ENCODE assay signal across 8 mouse cellular contexts in genomic region chr8:77549881-77550580, GRCm38 (mm10). TPM values are rescaled to one million over a fixed set of nuclear protein-coding genes. Genes with fewer than 3 reads are reported as not detected.
A peak's percentile ranks its signal among the peaks of the same experiment; 100 is the strongest.
DNase-seq lines count a peak whose midpoint lies in the region; ATAC-seq and TF ChIP-seq lines count a peak whose summit lies in the region.

No protein-coding gene starts in this region.

- peaks cover 7% of the 10 kb centered on the region; the same call in 1 of the 2 replicates for H3K36me3 ChIP-seq in spleen, adult 2 months (ENCODE audit: control insufficient read depth, insufficient read depth, low read length)
- H3K36me3 ChIP-seq in forebrain, embryonic 11.5 days (ENCODE audit: control insufficient read depth, insufficient read depth, low read length): no peaks in the 10 kb centered on the region; the same call in 1 of the 2 replicates
- H3K36me3 ChIP-seq in liver, embryonic 13.5 days: peaks cover 32% of the 10 kb centered on the region

- DNase-seq in spleen, adult 2 months (ENCODE audit: low read depth in 1 of 2, low spot score in 2 of 2): peak; percentile 22 to 30
- DNase-seq in spleen, adult 12 weeks (ENCODE audit: low spot score): no peak
- peak; percentile 32 for DNase-seq in c-Kit-negative CD71-positive TER-119-positive erythroid progenitor cells, embryonic 14.5 days (ENCODE audit: low read depth, low spot score)
- no peak for DNase-seq in forebrain, embryonic 11.5 days (ENCODE audit: low spot score)
- DNase-seq in liver, embryonic 13.5 days: peak; percentile 32
- DNase-seq in natural killer cell, adult 2 months (ENCODE audit: low spot score in 2 of 2): peak; percentile 16 to 18
- DNase-seq in testis, postnatal 10 days (ENCODE audit: low spot score): no peak

- TF ChIP-seq POLR2A in spleen, adult 2 months (IDR thresholded peaks at IDR 0.05; ENCODE audit: low read depth, low read length): no peak

- no peak for ATAC-seq in forebrain, embryonic 11.5 days (replicated peaks; ENCODE audit: low FRiP score)
- peak; percentile 44 for ATAC-seq in inflammation-experienced regulatory T-cells, adult 6 months
- ATAC-seq in liver, embryonic 13.5 days (ENCODE audit: low read depth): peak; percentile 21

- H3K4me2 ChIP-seq in forebrain, embryonic 11.5 days (ENCODE audit: low read depth, low read length, severe bottlenecking): peak overlapping the region; percentile 56
- peak overlapping the region; percentile 80 for H3K4me2 ChIP-seq in liver, embryonic 13.5 days

- H3K4me3 ChIP-seq in spleen, adult 2 months (ENCODE audit: extremely low read depth, insufficient read depth, insufficient read length): peak overlapping the region; percentile 80
- H3K4me3 ChIP-seq in forebrain, embryonic 11.5 days (ENCODE audit: low read depth, low read length): peak overlapping the region; percentile 77
- H3K4me3 ChIP-seq in liver, embryonic 13.5 days (replicated peaks): peak overlapping the region; percentile 87

- no peaks in the 10 kb centered on the region for H3K27me3 ChIP-seq in spleen, adult 2 months (ENCODE audit: control insufficient read depth, insufficient read depth, low read length)
- H3K27me3 ChIP-seq in forebrain, embryonic 11.5 days (ENCODE audit: control insufficient read depth, insufficient read depth, low read length): no peaks in the 10 kb centered on the region
- H3K27me3 ChIP-seq in liver, embryonic 13.5 days: no peaks in the 10 kb centered on the region

- 5% methylated on average over 7 of the region's 7 CpGs for WGBS in spleen, adult 2 months
- 32% methylated on average over 7 of the region's 7 CpGs for WGBS in forebrain, embryonic 11.5 days
- WGBS in liver, embryonic 13.5 days (ENCODE audit: insufficient replicate concordance): 10% methylated on average over 7 of the region's 7 CpGs

- H3K9me3 ChIP-seq in forebrain, embryonic 11.5 days (ENCODE audit: control insufficient read depth, low read length): no peaks in the 10 kb centered on the region
- H3K9me3 ChIP-seq in liver, embryonic 13.5 days (replicated peaks): no peaks in the 10 kb centered on the region

- peak; percentile 6; the same call in 1 of the 2 replicates for TF ChIP-seq CTCF in spleen, adult 2 months (IDR thresholded peaks at IDR 0.05; ENCODE audit: extremely low read depth, insufficient read depth, insufficient read length, insufficient replicate concordance)

- no peaks in the 10 kb centered on the region for H3K4me1 ChIP-seq in spleen, adult 2 months (ENCODE audit: control insufficient read depth, insufficient read depth, insufficient read length)
- no peaks in the 10 kb centered on the region for H3K4me1 ChIP-seq in forebrain, embryonic 11.5 days (replicated peaks; ENCODE audit: control insufficient read depth, insufficient read depth, low read length)
- H3K4me1 ChIP-seq in liver, embryonic 13.5 days (replicated peaks): peaks cover 22% of the 10 kb centered on the region

- H3K27ac ChIP-seq in spleen, adult 2 months (ENCODE audit: insufficient read depth, low read length): no peak overlapping the region
- H3K27ac ChIP-seq in forebrain, embryonic 11.5 days (ENCODE audit: low read depth, low read length): no peak overlapping the region
- peak overlapping the region; percentile 80 for H3K27ac ChIP-seq in liver, embryonic 13.5 days

- H3K9ac ChIP-seq in forebrain, embryonic 11.5 days (ENCODE audit: low read length): peak overlapping the region; percentile 92
- H3K9ac ChIP-seq in liver, embryonic 13.5 days: peak overlapping the region; percentile 93

RNA-seq across cellular contexts. Expression of gene Prmt9, which starts 0.8 kb away (rescaled TPM):
- 5.7 and 6.5 TPM in 2 replicates for polyA plus RNA-seq in spleen, adult 2 months (2012; rRNA removed)
- 18.5 and 20.1 TPM in 2 replicates for polyA plus RNA-seq in forebrain, embryonic 11.5 days (2014; fragmentation: Nextera tagmentation; extraction: Ambion mirVana)
- 10 to 100 TPM; 12.6 to 16.6 (median 14.3) TPM for polyA plus RNA-seq in inflammation-experienced regulatory T-cells, adult 6 months (2017; shearing (Covaris generic))
- 9.9 and 11.0 TPM in 2 replicates for polyA plus RNA-seq in liver, embryonic 13.5 days (2015; fragmentation: Nextera tagmentation; extraction: Ambion mirVana)

RNA-seq across cellular contexts. Expression of gene Arhgap10, which starts 32.3 kb away (rescaled TPM):
- 4.3 and 5.2 TPM in 2 replicates for polyA plus RNA-seq in spleen, adult 2 months (2012; rRNA removed)
- 12.2 and 15.4 TPM in 2 replicates for polyA plus RNA-seq in forebrain, embryonic 11.5 days (2014; fragmentation: Nextera tagmentation; extraction: Ambion mirVana)
- 1 to 10 TPM; 2.5 to 5.0 (median 2.9) TPM for polyA plus RNA-seq in inflammation-experienced regulatory T-cells, adult 6 months (2017; shearing (Covaris generic))
- 7.9 and 9.7 TPM in 2 replicates for polyA plus RNA-seq in liver, embryonic 13.5 days (2015; fragmentation: Nextera tagmentation; extraction: Ambion mirVana)

Comparison
In these comparisons a context has a peak if more than half of its experiments do, and no peak if none do; other contexts are left out.
1. DNase-seq: peak in spleen, adult 2 months (2 of 2), c-Kit-negative CD71-positive TER-119-positive erythroid progenitor cells, embryonic 14.5 days (single experiment), liver, embryonic 13.5 days (single experiment) and natural killer cell, adult 2 months (2 of 2); none in spleen, adult 12 weeks (single experiment), forebrain, embryonic 11.5 days (single experiment) and testis, postnatal 10 days (single experiment).
2. Peak in every context shown above with its lines, with median percentiles within 50 percentile points of each other: H3K4me3 ChIP-seq.